Mouse (Mus musculus) small intestine, adult 2 months (tissue): Measurements from ENCODE around the gene Plpp4. TPM values are rescaled to one million over a fixed set of nuclear protein-coding genes. Genes with fewer than 3 reads are reported as not detected.

ENCODE experiments used
- H3K27ac ChIP-seq: fragments of 200-500 bp; 2 replicates; pipeline ENCODE4 v1.5.1; 2012; ENCODE audit warnings: low read depth, low read length, control low read depth, inconsistent platforms; ENCODE audit not compliant: insufficient read depth
- H3K27me3 ChIP-seq: fragments of 200-500 bp; 2 replicates; pipeline ENCODE4 v1.6.1; 2012; ENCODE audit warnings: mild to moderate bottlenecking, moderate library complexity, low read length, inconsistent platforms; ENCODE audit not compliant: control insufficient read depth, insufficient read depth
- H3K36me3 ChIP-seq: fragments of 200-500 bp; 2 replicates; pipeline ENCODE4 v1.6.1; 2012; ENCODE audit warnings: mild to moderate bottlenecking, low read length, control low read depth, inconsistent platforms; ENCODE audit not compliant: control insufficient read depth, insufficient read depth
- H3K4me1 ChIP-seq: fragments of 200-500 bp; 2 replicates; pipeline ENCODE4 v1.6.1; 2012; ENCODE audit warnings: low read length, inconsistent platforms, mixed read lengths; ENCODE audit not compliant: control insufficient read depth, insufficient read depth, insufficient read length
- H3K4me3 ChIP-seq: fragments of 200-500 bp; 2 replicates; pipeline ENCODE4 v1.5.1; 2012; ENCODE audit warnings: low read depth, mild to moderate bottlenecking, control low read depth, inconsistent platforms, low read length, moderate library complexity
- CTCF ChIP-seq: fragments of 200-500 bp; IDR thresholded peaks from 2 replicates; pipeline ENCODE4 v1.5.1; 2012; ENCODE audit warnings: low read depth, mild to moderate bottlenecking, control low read depth, inconsistent platforms, low read length, moderate library complexity, mixed read lengths; ENCODE audit not compliant: insufficient replicate concordance, insufficient read length; ENCODE audit errors: extremely low read depth
- POLR2A ChIP-seq: fragments of 200-500 bp; IDR thresholded peaks from 2 replicates; pipeline ENCODE4 v1.6.1; 2012; ENCODE audit warnings: low read depth, mild to moderate bottlenecking, control low read depth, inconsistent platforms, low read length, moderate library complexity
- WGBS: fragments of 180-500 bp; shearing (Covaris S2); methylation state at CpG from one replicate; pipeline ENCODE4 v1.1.7; 2018; 5-methylcytosine and 5-hydroxymethylcytosine counted together
- polyA plus RNA-seq: library from polyadenylated mRNA; depleted of rRNA; stranded (reverse); fragments of >200 nt; gene quantifications from 2 replicates; pipeline ENCODE4 v1.2.3, GENCODE M21; 2012

Plpp4 gene
- polyA plus RNA-seq, 1 experiment: not detected

- no peak overlapping the region for H3K4me3 ChIP-seq
- WGBS: 90% methylated on average over 5 of the region's 5 CpGs
- H3K4me1 ChIP-seq: no peaks in the 10 kb centered on the region
- no peaks in the 10 kb centered on the region for H3K27me3 ChIP-seq
- no peaks in the 10 kb centered on the region for H3K36me3 ChIP-seq
- no peak overlapping the region for H3K27ac ChIP-seq
- no peak for TF ChIP-seq CTCF
- no peak for TF ChIP-seq POLR2A
These were observed 44.8 kb downstream of the Plpp4 start for GRCm38 (mm10) chr7:129301622-129302021.

GRCm38 (mm10) chr7:129303356-129303755 is 46.5 kb downstream of the Plpp4 start:
- Histone ChIP-seq H3K4me3 (no peak overlapping the region), H3K4me1 (no peaks in the 10 kb centered on the region), H3K27me3 (no peaks in the 10 kb centered on the region), H3K27ac (no peak overlapping the region), H3K36me3 (no peaks in the 10 kb centered on the region)
- TF ChIP-seq CTCF (no peak), POLR2A (no peak)
- WGBS: 62% methylated on average over 4 of the region's 4 CpGs

GRCm38 (mm10) chr7:129307042-129307825 is 50.4 kb downstream of the Plpp4 start:
- WGBS: 19% methylated on average over 13 of the region's 13 CpGs

GRCm38 (mm10) chr7:129308661-129309060 is 51.8 kb downstream of the Plpp4 start:
- 34% methylated on average over 6 of the region's 6 CpGs for WGBS
- Histone ChIP-seq H3K27ac (no peak overlapping the region), H3K4me1 (no peaks in the 10 kb centered on the region)

More at GRCm38 (mm10) chr7:129307042-129307825, 50.4 kb downstream of the Plpp4 start:
- H3K27me3 ChIP-seq: no peaks in the 10 kb centered on the region
- no peak overlapping the region for H3K4me3 ChIP-seq
- peak; percentile 80; the same call in 1 of the 2 replicates for TF ChIP-seq CTCF
- TF ChIP-seq POLR2A: no peak
- no peaks in the 10 kb centered on the region for H3K36me3 ChIP-seq
- H3K4me1 ChIP-seq: no peaks in the 10 kb centered on the region
- no peak overlapping the region for H3K27ac ChIP-seq

GRCm38 (mm10) chr7:129312521-129312920 is 55.7 kb downstream of the Plpp4 start:
- H3K27ac ChIP-seq: no peak overlapping the region
- H3K4me1 ChIP-seq: no peaks in the 10 kb centered on the region
- no peaks in the 10 kb centered on the region for H3K36me3 ChIP-seq
- TF ChIP-seq CTCF (no peak), POLR2A (no peak)
- WGBS: 67% methylated on average over 6 of the region's 6 CpGs
- H3K4me3 ChIP-seq: no peak overlapping the region
- H3K27me3 ChIP-seq: no peaks in the 10 kb centered on the region

More at GRCm38 (mm10) chr7:129308661-129309060, 51.8 kb downstream of the Plpp4 start:
- H3K36me3 ChIP-seq: no peaks in the 10 kb centered on the region
- no peak overlapping the region for H3K4me3 ChIP-seq
- no peak for TF ChIP-seq CTCF
- no peak for TF ChIP-seq POLR2A
- no peaks in the 10 kb centered on the region for H3K27me3 ChIP-seq

- WGBS: 78% methylated on average over 2 of the region's 2 CpGs
- no peak overlapping the region for H3K4me3 ChIP-seq
- H3K4me1 ChIP-seq: no peaks in the 10 kb centered on the region
- no peak for TF ChIP-seq CTCF
- no peak for TF ChIP-seq POLR2A
- no peaks in the 10 kb centered on the region for H3K27me3 ChIP-seq
- no peak overlapping the region for H3K27ac ChIP-seq
- no peaks in the 10 kb centered on the region for H3K36me3 ChIP-seq
These were observed 57.1 kb downstream of the Plpp4 start for GRCm38 (mm10) chr7:129313969-129314368.

GRCm38 (mm10) chr7:129340096-129340495 is 83.3 kb downstream of the Plpp4 start:
- Histone ChIP-seq H3K27ac (no peak overlapping the region), H3K27me3 (no peaks in the 10 kb centered on the region), H3K36me3 (no peaks in the 10 kb centered on the region), H3K4me3 (no peak overlapping the region), H3K4me1 (no peaks in the 10 kb centered on the region)
- WGBS: 90% methylated on average over 3 of the region's 3 CpGs
- TF ChIP-seq CTCF (no peak), POLR2A (no peak)
